Mouse (Mus musculus) ES-Bruce4 (cell line): Measurements from ENCODE around the gene Atp6v0d1.

Experiments used
- CTCF ChIP-seq: IDR thresholded peaks from one replicate; pipeline ENCODE4 v1.8.1; 2011; ENCODE audit warnings: low read depth, low read length
- POLR2A ChIP-seq: IDR thresholded peaks from one replicate; pipeline ENCODE4 v1.8.1; 2011; ENCODE audit warnings: low read length; ENCODE audit not compliant: insufficient read depth

DNA sequence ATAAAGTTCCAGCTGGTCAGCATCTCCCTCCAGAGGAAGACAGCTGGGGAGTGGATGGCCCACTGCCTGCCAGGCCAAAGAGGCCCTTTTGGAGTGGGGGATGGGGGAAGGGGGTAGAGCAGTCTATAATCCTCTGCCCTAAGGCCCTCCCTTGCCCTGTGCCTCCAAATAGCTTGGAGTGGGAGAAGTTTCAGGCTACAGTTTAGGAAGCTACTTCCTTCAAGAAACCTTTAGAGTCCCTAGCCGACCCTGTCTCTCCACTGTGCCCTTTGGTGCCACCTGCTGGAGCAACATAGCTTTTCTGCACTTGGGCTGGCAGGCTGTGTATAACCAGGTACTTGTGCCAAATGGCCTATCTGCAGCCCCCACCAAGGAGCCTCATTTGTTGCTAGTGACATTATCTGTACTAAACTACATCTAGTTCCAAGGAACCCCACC is 31.9 kb downstream of the Atp6v0d1 start:
- TF ChIP-seq CTCF, result peak; percentile 83
- TF ChIP-seq POLR2A, result no peak
